Mouse (Mus musculus) ES-E14 (cell line): ENCODE measurements around the gene Uqcrh. TPM values are rescaled to one million over a fixed set of nuclear protein-coding genes. Genes with fewer than 3 reads are reported as not detected.

Experiments
- DNase-seq: peaks from one replicate; pipeline ENCODE4 v3.0.0-alpha.2; 2013; ENCODE audit warnings: low read depth, low spot score
- H3K27ac ChIP-seq: 2 replicates; pipeline ENCODE4 v1.5.1; 2012; ENCODE audit warnings: low read depth, mild to moderate bottlenecking, low read length, moderate library complexity, mixed read lengths; ENCODE audit not compliant: poor library complexity, insufficient read depth, severe bottlenecking
- H3K36me3 ChIP-seq: 2 replicates; pipeline ENCODE4 v1.6.1; 2012; ENCODE audit warnings: mild to moderate bottlenecking, low read length, moderate library complexity, mixed read lengths; ENCODE audit not compliant: control insufficient read depth, poor library complexity, insufficient read depth, severe bottlenecking
- H3K4me1 ChIP-seq, 2 experiments: fragments of 150-350 bp in 1 of 2; sonication (generic) in 1 of 2; 2 replicates each; pipeline ENCODE4 v1.6.1; 2012; ENCODE audit warnings: low read length in 2 of 2, mild to moderate bottlenecking in 1 of 2, mixed read lengths in 1 of 2; ENCODE audit not compliant: control insufficient read depth in 2 of 2, insufficient read depth in 2 of 2, poor library complexity in 1 of 2
- H3K4me3 ChIP-seq, 2 experiments: fragments of 150-350 bp in 1 of 2; sonication (generic) in 1 of 2; 2 replicates each; pipeline ENCODE4 v1.5.1; 2012; ENCODE audit warnings: low read length in 2 of 2, low read depth in 1 of 2, mild to moderate bottlenecking in 1 of 2, mixed read lengths in 1 of 2; ENCODE audit not compliant: insufficient read depth in 1 of 2, poor library complexity in 1 of 2, severe bottlenecking in 1 of 2
- H3K9ac ChIP-seq: 2 replicates; pipeline ENCODE4 v1.6.1; 2012; ENCODE audit warnings: low read depth, mild to moderate bottlenecking, low read length, mixed read lengths; ENCODE audit not compliant: poor library complexity, insufficient read depth, severe bottlenecking
- H3K9me3 ChIP-seq: fragments of 150-350 bp; sonication (generic); 2 replicates; pipeline ENCODE4 v1.6.1; 2012; ENCODE audit warnings: low read depth, mild to moderate bottlenecking, low read length; ENCODE audit not compliant: control insufficient read depth, insufficient read depth
- CHD2 ChIP-seq: IDR thresholded peaks from 2 replicates; pipeline ENCODE4 v1.6.1; 2014; ENCODE audit warnings: mild to moderate bottlenecking, low read depth, low read length, inconsistent platforms
- HCFC1 ChIP-seq: IDR thresholded peaks from 2 replicates; pipeline ENCODE4 v1.6.1; 2012; ENCODE audit warnings: low read length, inconsistent platforms, borderline replicate concordance; ENCODE audit not compliant: insufficient read depth
- MAFK ChIP-seq: IDR thresholded peaks from 2 replicates; pipeline ENCODE4 v1.6.1; 2014; ENCODE audit warnings: mild to moderate bottlenecking, low read depth, low read length, inconsistent platforms; ENCODE audit not compliant: insufficient read depth
- ZC3H11A ChIP-seq: IDR thresholded peaks from 2 replicates; pipeline ENCODE4 v1.6.1; 2012; ENCODE audit warnings: low read depth, mild to moderate bottlenecking, inconsistent platforms, low read length, borderline replicate concordance
- ZNF384 ChIP-seq: IDR thresholded peaks from 2 replicates; pipeline ENCODE4 v1.6.1; 2012; ENCODE audit warnings: low read depth, low read length, inconsistent platforms
- in situ Hi-C, 2 experiments: fragments of 600-800 bp; cut with MboI; formaldehyde crosslinking; loops; one replicate each; pipeline ENCODE4 v1.15.1; 2025; ENCODE audit warnings: low sequenced_read_pairs in 2 of 2, inconsistent platforms in 1 of 2; ENCODE audit not compliant: unreplicated experiment in 2 of 2
- total RNA-seq: library from RNA; depleted of rRNA; stranded (reverse); fragments of 300-350 nt; gene quantifications from 2 replicates; pipeline ENCODE4 v1.2.3, GENCODE M21; 2012

Gene Uqcrh
- total RNA-seq, 1 experiment: 420 TPM

- no peak for DNase-seq
- no peak overlapping the region for H3K27ac ChIP-seq
- H3K4me1 ChIP-seq: peaks cover 3 to 4% of the 10 kb centered on the region in 2 experiments; a peak in 2 of 4 replicates
- no peak overlapping the region for H3K9ac ChIP-seq
- H3K4me3 ChIP-seq: no peak overlapping the region
- no peaks in the 10 kb centered on the region; the same call in 1 of the 2 replicates for H3K36me3 ChIP-seq
- no peaks in the 10 kb centered on the region for H3K9me3 ChIP-seq
- TF ChIP-seq HCFC1: no peak
- no peak for TF ChIP-seq MAFK
- no peak for TF ChIP-seq ZC3H11A
- TF ChIP-seq ZNF384: no peak
- TF ChIP-seq CHD2: no peak
- in situ Hi-C loops: no loop called here
Measured at GRCm38 (mm10) chr4:116049211-116049610, 25.7 kb downstream of the Uqcrh start.

GRCm38 (mm10) chr4:116048130-116048920 lies 26.5 kb downstream of the Uqcrh start:
- DNase-seq: no peak
- TF ChIP-seq MAFK: no peak
- no peak for TF ChIP-seq ZNF384
- TF ChIP-seq CHD2: no peak
- TF ChIP-seq ZC3H11A: no peak
- no peak for TF ChIP-seq HCFC1
- H3K9me3 ChIP-seq: no peaks in the 10 kb centered on the region
- no peak overlapping the region for H3K9ac ChIP-seq
- H3K4me3 ChIP-seq: no peak overlapping the region
- H3K27ac ChIP-seq: no peak overlapping the region
- H3K36me3 ChIP-seq: no peaks in the 10 kb centered on the region; the same call in 1 of the 2 replicates
- peaks cover 3 to 4% of the 10 kb centered on the region in 2 experiments; a peak in 2 of 4 replicates for H3K4me1 ChIP-seq
- in situ Hi-C loops: no loop called here

GRCm38 (mm10) chr4:116047681-116048080 lies 27.2 kb downstream of the Uqcrh start:
- TF ChIP-seq ZC3H11A: no peak
- TF ChIP-seq HCFC1: no peak
- TF ChIP-seq CHD2: no peak
- no peak for TF ChIP-seq ZNF384
- no peak for TF ChIP-seq MAFK
- H3K27ac ChIP-seq: no peak overlapping the region
- H3K36me3 ChIP-seq: no peaks in the 10 kb centered on the region; the same call in 1 of the 2 replicates
- peaks cover 3 to 4% of the 10 kb centered on the region in 2 experiments; a peak in 2 of 4 replicates for H3K4me1 ChIP-seq
- no peak overlapping the region for H3K9ac ChIP-seq
- DNase-seq: no peak
- no peaks in the 10 kb centered on the region for H3K9me3 ChIP-seq
- no peak overlapping the region for H3K4me3 ChIP-seq
- in situ Hi-C loops: no loop called here

GRCm38 (mm10) chr4:116046604-116047003 lies 28.3 kb downstream of the Uqcrh start:
- TF ChIP-seq HCFC1 (no peak), ZC3H11A (no peak), ZNF384 (no peak), MAFK (no peak), CHD2 (no peak)
- no peaks in the 10 kb centered on the region; the same call in 1 of the 2 replicates for H3K36me3 ChIP-seq
- H3K4me3 ChIP-seq: no peak overlapping the region
- no peak overlapping the region for H3K27ac ChIP-seq
- H3K4me1 ChIP-seq: no peaks in the 10 kb centered on the region
- no peak overlapping the region for H3K9ac ChIP-seq
- in situ Hi-C loops: no loop called here
- DNase-seq: no peak
- H3K9me3 ChIP-seq: no peaks in the 10 kb centered on the region
